Mouse (Mus musculus) adrenal gland, postnatal 25 days (tissue): ENCODE results near the gene Arhgef15. TPM values are rescaled to one million over a fixed set of nuclear protein-coding genes. Genes with fewer than 3 reads are reported as not detected.
"Not testable (repeated sequence)": the region's sequence is repeated elsewhere in the genome, so short reads cannot be mapped to it uniquely, and the experiment has no call there.

Source experiments
- DNase-seq: peaks from one replicate; pipeline ENCODE4 v3.0.0; 2021; ENCODE audit warnings: mixed read lengths
- long read RNA-seq: library from polyadenylated mRNA; stranded (forward); transcript quantifications from one replicate; pipeline ENCODE4 v2.0.0, GENCODE M21; 2021
- total RNA-seq: library from RNA; stranded (reverse); gene quantifications from 2 replicates; pipeline ENCODE4 v1.2.3, GENCODE M21; 2021

Arhgef15 gene
- 18.7 and 23.4 TPM in 2 replicates for total RNA-seq
- long read RNA-seq, full-length matches to known transcripts: 1 of 26 reads
- long read RNA-seq, partial matches to known transcripts: 14 of 26 reads
- long read RNA-seq, other reads (novel, unspliced or antisense): 11 of 26 reads

DNA sequence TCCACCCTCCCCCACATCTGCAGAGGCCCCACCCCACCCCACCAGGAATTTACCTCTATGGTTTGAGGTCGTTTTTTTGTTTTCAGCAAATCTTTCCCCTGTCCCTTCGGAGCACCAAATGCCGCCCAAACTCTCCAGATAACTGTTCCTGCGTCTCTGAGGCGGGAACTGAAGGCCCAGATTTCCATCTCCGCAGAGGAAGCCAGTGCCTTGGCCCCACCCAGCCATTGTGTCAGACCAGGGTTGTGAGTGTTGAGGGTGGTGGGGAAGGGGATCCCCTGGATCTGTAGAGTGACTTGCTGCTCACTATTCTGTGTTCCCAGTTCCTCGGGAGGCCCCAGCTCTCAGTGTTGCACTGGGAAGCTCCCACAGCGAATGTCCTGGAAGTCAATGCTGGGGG is at the start of gene Arhgef15:
Arhgef15 (minus strand) TSS at position 173 of the 400 bp plus-strand sequence.
- no peak for DNase-seq

GRCm38 (mm10) chr11:69006575-69006974 is 49.3 kb upstream of the Arhgef15 start:
- not testable (repeated sequence) for DNase-seq

- no peak for DNase-seq
Measured at GRCm38 (mm10) chr11:69005193-69005592, 47.9 kb upstream of the Arhgef15 start.

DNA sequence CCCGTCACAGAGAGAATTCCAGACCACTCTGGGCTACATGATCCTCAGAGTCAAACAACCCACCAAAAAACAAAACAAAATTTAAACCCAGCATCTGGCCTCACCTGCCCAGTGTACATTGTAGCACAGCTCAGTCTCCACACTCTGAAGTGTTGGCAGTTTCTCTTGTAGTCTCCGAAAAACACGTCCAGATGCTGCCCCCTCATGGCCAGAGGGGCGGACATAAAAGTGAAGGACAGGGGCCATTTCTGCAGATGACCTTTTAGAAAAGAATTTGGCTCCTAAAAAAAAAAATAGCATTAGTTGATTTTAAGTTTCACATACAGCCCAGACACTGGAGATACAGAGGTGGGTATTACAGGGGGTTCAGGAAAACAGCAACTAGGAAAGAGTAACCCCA is 46.3 kb upstream of the Arhgef15 start:
- peak; percentile 52 for DNase-seq

DNA sequence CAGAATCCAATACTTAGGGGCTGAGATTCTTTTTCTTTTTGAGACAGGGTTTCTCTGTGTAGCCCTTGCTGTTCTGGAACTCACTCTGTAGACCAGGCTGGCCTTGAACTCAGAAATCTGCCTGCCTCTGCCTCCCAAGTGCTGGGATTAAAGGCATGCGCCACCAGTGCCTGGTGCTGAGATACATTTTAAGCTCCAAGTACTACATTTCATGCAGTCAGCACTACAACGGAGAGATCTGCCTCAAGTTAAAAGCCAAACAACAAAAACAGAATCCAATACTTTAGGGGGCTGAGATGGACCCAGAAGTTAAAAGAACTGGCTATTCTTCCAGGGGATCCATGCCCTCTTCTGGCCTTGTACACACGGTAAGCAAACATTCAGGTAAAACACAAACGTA is 45.5 kb upstream of the Arhgef15 start:
- not testable (repeated sequence) for DNase-seq

- no peak for DNase-seq
Measured at GRCm38 (mm10) chr11:68997080-68997479, 39.8 kb upstream of the Arhgef15 start.

GRCm38 (mm10) chr11:68994377-68994776 is 37.1 kb upstream of the Arhgef15 start:
- no peak for DNase-seq

GRCm38 (mm10) chr11:68993122-68993521 is 35.8 kb upstream of the Arhgef15 start:
- peak; percentile 33 for DNase-seq

GRCm38 (mm10) chr11:68988341-68988740 is 31.1 kb upstream of the Arhgef15 start:
- DNase-seq: peak; percentile 18

- no peak for DNase-seq
Measured at GRCm38 (mm10) chr11:68987365-68987882, 30.1 kb upstream of the Arhgef15 start.

GRCm38 (mm10) chr11:68982639-68983369 is 25.5 kb upstream of the Arhgef15 start:
- peak; percentile 78 for DNase-seq

DNA sequence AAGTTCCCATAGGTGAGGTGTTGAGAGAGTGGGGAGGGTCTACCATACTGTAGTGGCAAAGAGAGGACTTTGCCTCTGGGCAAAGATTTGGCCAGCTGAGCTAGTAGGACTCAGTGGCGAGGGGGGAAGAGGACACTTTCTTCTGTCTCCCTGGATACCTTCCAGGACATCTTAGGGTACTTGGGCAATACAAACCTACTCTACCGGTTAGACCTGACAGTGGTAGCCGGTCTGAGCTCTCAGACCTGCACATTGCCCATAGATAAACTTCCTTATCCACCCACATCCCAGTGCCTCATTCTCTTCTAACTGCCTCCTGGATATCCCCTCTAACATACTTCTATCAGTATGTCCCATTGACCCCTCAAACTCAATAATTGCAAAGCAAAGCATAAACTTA is 23.6 kb upstream of the Arhgef15 start:
- DNase-seq: no peak

DNA sequence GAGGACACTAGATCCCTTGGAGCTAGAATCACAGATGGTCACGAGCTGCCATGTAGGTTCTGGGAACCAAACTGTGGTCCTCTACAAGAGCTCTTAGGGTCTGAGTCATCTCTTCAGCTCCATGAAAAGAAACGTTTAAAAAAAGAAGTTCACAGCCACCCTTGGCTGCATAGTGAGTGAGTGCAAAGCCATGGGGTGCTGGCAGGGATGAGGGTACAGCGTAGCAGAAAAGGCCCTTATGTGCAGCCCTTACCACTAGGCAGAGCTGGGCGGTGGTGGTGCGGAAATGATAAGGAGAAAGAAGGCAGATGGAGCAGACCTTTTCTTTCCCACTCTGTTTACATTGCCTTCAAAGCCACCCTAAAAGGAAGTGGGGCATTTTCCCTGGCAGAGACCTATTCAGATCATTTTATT is 22.0 kb upstream of the Arhgef15 start:
- no peak for DNase-seq

DNA sequence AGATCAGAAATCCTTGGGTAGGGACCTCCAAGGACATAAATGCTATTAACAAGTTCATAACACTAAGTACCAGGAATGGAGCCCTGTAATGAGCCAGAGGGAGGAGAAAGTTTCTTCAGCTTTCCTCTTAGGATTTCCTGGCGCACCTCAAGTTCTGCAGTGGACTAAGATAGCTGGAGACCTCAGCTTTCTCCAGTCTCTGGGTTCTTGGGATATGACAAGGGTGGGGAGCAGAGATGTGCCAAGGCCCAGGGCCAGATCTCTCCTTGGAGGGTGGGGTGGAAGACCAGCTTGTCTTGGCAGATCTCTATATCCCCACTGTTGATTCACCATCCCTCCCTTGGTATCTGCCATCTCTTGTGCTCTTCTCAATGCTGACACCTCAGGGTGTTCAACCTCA is 18.3 kb upstream of the Arhgef15 start:
- DNase-seq: no peak

DNA sequence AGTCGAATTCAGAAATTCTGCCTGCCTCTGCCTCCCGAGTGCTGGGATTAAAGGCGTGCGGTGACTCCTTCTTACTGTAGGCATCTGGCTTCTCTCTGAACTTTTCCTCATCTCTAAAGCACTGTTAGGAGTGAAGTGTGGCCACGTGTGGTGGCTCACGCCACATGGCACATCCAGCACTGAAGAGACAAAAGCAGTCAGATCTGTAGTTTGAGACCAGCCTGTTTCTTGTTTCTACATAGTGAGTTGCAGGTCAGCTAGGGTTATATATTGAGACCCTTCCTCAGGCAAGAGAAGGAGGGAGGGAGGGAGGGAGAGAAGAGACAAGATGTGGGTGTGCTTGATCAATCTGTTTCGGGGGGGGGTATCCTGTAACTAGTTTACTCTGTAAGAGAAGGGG is 17.8 kb upstream of the Arhgef15 start, which contains the start of gene Rangrf:
Rangrf (minus strand) TSS at position 101 of the 400 bp plus-strand sequence.
- DNase-seq: no peak

DNA sequence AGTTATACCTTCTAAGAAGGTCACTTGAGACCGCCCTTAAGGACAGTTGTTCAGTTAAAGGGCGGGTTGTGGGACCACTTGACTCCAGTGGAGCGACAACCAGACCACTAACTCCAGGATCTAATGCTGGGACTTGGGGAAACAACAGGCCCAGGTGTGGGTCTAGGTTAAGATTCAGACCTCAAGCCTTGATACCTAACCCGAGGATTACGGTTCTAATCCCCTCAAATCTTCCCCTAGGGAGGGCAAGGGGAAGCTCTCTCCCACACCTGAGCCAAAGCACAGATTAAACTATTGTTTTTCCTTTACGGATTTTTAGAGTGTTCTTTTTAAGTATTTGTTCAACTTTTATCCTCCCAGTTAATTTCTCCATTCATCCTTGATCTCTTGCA is 16.8 kb upstream of the Arhgef15 start:
- no peak for DNase-seq

DNA sequence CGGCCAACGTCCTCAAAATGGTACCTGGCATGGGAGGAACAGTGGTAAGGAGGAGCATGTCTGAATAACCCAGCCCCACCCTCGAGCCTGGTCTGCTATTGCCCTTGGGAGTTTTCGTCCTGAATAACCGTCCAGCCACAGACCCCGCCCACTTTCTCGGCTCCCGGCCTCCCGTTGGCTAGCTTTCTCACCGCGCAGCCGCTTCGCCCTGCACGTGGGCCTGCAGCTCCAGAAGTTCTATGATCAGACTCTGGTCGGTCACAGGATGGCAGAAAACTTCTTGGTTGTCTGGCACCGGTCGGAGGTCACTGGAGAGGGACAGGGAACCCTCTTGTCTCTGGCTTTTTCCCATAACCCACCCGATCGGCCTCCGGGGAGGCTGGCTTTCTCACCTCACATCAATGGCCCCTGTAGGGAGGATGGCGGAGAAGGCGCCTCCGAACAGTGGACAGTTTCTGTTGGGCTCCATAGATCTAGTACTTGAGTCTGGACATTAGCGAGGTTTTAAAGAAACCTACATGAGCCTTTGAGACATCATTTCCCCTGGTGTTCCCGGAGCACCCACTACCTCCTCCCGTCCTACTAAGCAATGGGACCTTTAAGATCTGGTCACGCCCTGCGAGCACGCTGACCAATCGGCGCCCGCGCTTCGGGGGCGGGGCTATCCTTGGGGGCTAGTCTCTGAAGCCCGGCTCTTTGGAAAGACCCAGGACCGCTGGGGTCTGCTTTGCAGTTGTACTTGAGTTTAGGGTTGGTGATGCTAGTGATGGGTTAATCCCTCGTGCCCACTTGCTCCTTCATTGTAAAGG is 16.2 kb upstream of the Arhgef15 start:
- peak; percentile 89 for DNase-seq

GRCm38 (mm10) chr11:68970232-68970631 is 13.0 kb upstream of the Arhgef15 start:
- peak; percentile 54 for DNase-seq

DNA sequence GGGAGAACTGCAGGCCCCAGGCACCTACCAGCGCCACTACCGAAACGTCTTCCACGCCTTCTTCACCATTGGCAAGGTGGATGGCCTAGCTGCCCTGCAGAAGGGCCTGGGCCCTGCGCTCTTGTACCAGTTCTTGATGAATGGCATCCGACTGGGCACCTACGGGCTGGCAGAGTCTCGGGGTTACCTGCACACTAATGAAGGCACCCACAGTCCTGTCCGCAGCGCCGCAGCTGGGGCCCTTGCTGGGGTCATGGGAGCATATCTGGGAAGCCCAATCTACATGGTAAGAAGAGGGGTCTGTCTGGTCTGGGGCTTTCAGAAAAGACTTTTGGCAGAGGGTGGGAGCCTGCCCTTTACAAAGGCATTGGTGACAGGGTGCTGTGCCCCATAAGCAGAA is 11.5 kb upstream of the Arhgef15 start:
- no peak for DNase-seq

- peak; percentile 94 for DNase-seq
Measured at GRCm38 (mm10) chr11:68967337-68968282, 10.3 kb upstream of the Arhgef15 start, which contains the start of gene Slc25a35. TSS of gene Slc25a35 (plus strand) at chr11:68968131.

GRCm38 (mm10) chr11:68966554-68966953 is 9.3 kb upstream of the Arhgef15 start:
- DNase-seq: no peak

GRCm38 (mm10) chr11:68965845-68966244 is 8.6 kb upstream of the Arhgef15 start:
- DNase-seq: peak; percentile 48
